Mouse (Mus musculus): ENCODE results near the gene Tnfsf8.

Tnfsf8 gene

GRCm38 (mm10) chr4:63860688-63861540 lies at the start of gene Tnfsf8:
Gene Tnfsf8 (minus strand): TSS chr4:63861347.
- DNase-seq (ENCODE audit: low spot score in 2 of 2): peak in 1 of 2 experiments; percentile 31

- no peak for DNase-seq (ENCODE audit: low spot score in 2 of 2)
Measured at GRCm38 (mm10) chr4:63908511-63908910, 47.4 kb upstream of the Tnfsf8 start.

GRCm38 (mm10) chr4:63907473-63907872 lies 46.3 kb upstream of the Tnfsf8 start:
- DNase-seq (ENCODE audit: low spot score in 2 of 2): no peak

- DNase-seq (ENCODE audit: low spot score in 2 of 2): no peak
Measured at GRCm38 (mm10) chr4:63906050-63906449, 44.9 kb upstream of the Tnfsf8 start.

GRCm38 (mm10) chr4:63899081-63899523 lies 38.0 kb upstream of the Tnfsf8 start:
- DNase-seq (ENCODE audit: low spot score in 2 of 2): no peak

GRCm38 (mm10) chr4:63897152-63897551 lies 36.0 kb upstream of the Tnfsf8 start:
- DNase-seq (ENCODE audit: low spot score in 2 of 2): no peak

- DNase-seq (ENCODE audit: low spot score in 2 of 2): no peak
Measured at GRCm38 (mm10) chr4:63886156-63886555, 25.0 kb upstream of the Tnfsf8 start.

- no peak for DNase-seq (ENCODE audit: low spot score in 2 of 2)
Measured at GRCm38 (mm10) chr4:63876720-63877119, 15.6 kb upstream of the Tnfsf8 start.

- no peak for DNase-seq (ENCODE audit: low spot score in 2 of 2)
Measured at GRCm38 (mm10) chr4:63875480-63875879, 14.3 kb upstream of the Tnfsf8 start.

- no peak for DNase-seq (ENCODE audit: low spot score in 2 of 2)
Measured at GRCm38 (mm10) chr4:63870678-63871077, 9.5 kb upstream of the Tnfsf8 start.

GRCm38 (mm10) chr4:63868770-63869169 lies 7.6 kb upstream of the Tnfsf8 start:
- no peak for DNase-seq (ENCODE audit: low spot score in 2 of 2)

- DNase-seq (ENCODE audit: low spot score in 2 of 2): no peak
Measured at GRCm38 (mm10) chr4:63862953-63863352, 1.8 kb upstream of the Tnfsf8 start.

- DNase-seq (ENCODE audit: low spot score in 2 of 2): no peak
Measured at GRCm38 (mm10) chr4:63862092-63862697, 1.0 kb upstream of the Tnfsf8 start.

GRCm38 (mm10) chr4:63860236-63860635 lies 911 bp downstream of the Tnfsf8 start:
- DNase-seq (ENCODE audit: low spot score in 2 of 2): no peak

- peak; percentile 21 to 38 for DNase-seq (ENCODE audit: low spot score in 2 of 2)
Measured at GRCm38 (mm10) chr4:63859785-63860203, 1.4 kb downstream of the Tnfsf8 start.

- DNase-seq (ENCODE audit: low spot score in 2 of 2): no peak
Measured at GRCm38 (mm10) chr4:63858646-63859224, 2.4 kb downstream of the Tnfsf8 start.

GRCm38 (mm10) chr4:63856764-63857163 lies 4.4 kb downstream of the Tnfsf8 start:
- no peak for DNase-seq (ENCODE audit: low spot score in 2 of 2)

- DNase-seq (ENCODE audit: low spot score in 2 of 2): no peak
Measured at GRCm38 (mm10) chr4:63853782-63854386, 7.3 kb downstream of the Tnfsf8 start.

GRCm38 (mm10) chr4:63850082-63850481 lies 11.1 kb downstream of the Tnfsf8 start:
- DNase-seq (ENCODE audit: low spot score in 2 of 2): no peak

- DNase-seq (ENCODE audit: low spot score in 2 of 2): peak; percentile 31 to 42
Measured at GRCm38 (mm10) chr4:63846881-63847597, 14.1 kb downstream of the Tnfsf8 start.

GRCm38 (mm10) chr4:63845760-63846159 lies 15.4 kb downstream of the Tnfsf8 start:
- DNase-seq (ENCODE audit: low spot score in 2 of 2): no peak

- DNase-seq (ENCODE audit: low spot score in 2 of 2): no peak
Measured at GRCm38 (mm10) chr4:63843924-63844323, 17.2 kb downstream of the Tnfsf8 start.

All from natural killer cell, adult 2 months (primary cell).